Mouse (Mus musculus) limb, embryonic 14.5 days (tissue): ENCODE results near the gene Trpv5. TPM values are rescaled to one million over a fixed set of nuclear protein-coding genes. Genes with fewer than 3 reads are reported as not detected.

ENCODE experiments used
- ATAC-seq: fragments of 200-750 bp; cut with Nextera tagmentation; 2 replicates; pipeline ENCODE4 v1.8.0; 2017; ENCODE audit warnings: low read depth, moderate number of reproducible peaks, moderate TSS enrichment; ENCODE audit not compliant: low FRiP score
- DNase-seq: peaks from one replicate; pipeline ENCODE4 v3.0.0-alpha.2; 2015; ENCODE audit warnings: low spot score
- H3K27ac ChIP-seq: fragments of 300-500 bp; sonication (generic); replicated peaks from 2 replicates; pipeline ENCODE4 v1.5.1; 2014; ENCODE audit warnings: low read depth, mild to moderate bottlenecking, low read length, moderate library complexity, mixed read lengths
- H3K27me3 ChIP-seq: fragments of 300-500 bp; sonication (generic); 2 replicates; pipeline ENCODE4 v1.6.1; 2014; ENCODE audit warnings: low read length, mixed read lengths; ENCODE audit not compliant: control insufficient read depth, insufficient read depth
- H3K36me3 ChIP-seq: fragments of 300-500 bp; sonication (generic); 2 replicates; pipeline ENCODE4 v1.6.1; 2014; ENCODE audit warnings: mild to moderate bottlenecking, low read length, moderate library complexity, mixed read lengths; ENCODE audit not compliant: control insufficient read depth, insufficient read depth
- H3K4me1 ChIP-seq: fragments of 300-500 bp; sonication (generic); 2 replicates; pipeline ENCODE4 v1.6.1; 2014; ENCODE audit warnings: antibody characterized with exemption, low read length, mixed read lengths; ENCODE audit not compliant: control insufficient read depth, insufficient read depth
- H3K4me2 ChIP-seq: fragments of 300-500 bp; sonication (generic); replicated peaks from 2 replicates; pipeline ENCODE4 v1.6.1; 2014; ENCODE audit warnings: low read depth, mild to moderate bottlenecking, low read length, moderate library complexity; ENCODE audit not compliant: severe bottlenecking
- H3K4me3 ChIP-seq: fragments of 300-500 bp; sonication (generic); replicated peaks from 2 replicates; pipeline ENCODE4 v1.5.1; 2014; ENCODE audit warnings: low read length
- H3K9ac ChIP-seq: fragments of 300-500 bp; sonication (generic); 2 replicates; pipeline ENCODE4 v1.6.1; 2014; ENCODE audit warnings: mild to moderate bottlenecking, low read depth, low read length, moderate library complexity; ENCODE audit not compliant: severe bottlenecking
- H3K9me3 ChIP-seq: fragments of 300-500 bp; sonication (generic); 2 replicates; pipeline ENCODE4 v1.6.1; 2016; ENCODE audit warnings: low read length; ENCODE audit not compliant: control insufficient read depth
- POLR2A ChIP-seq: fragments of 200-500 bp; IDR thresholded peaks from 2 replicates; pipeline ENCODE4 v1.8.0; 2012; ENCODE audit warnings: inconsistent platforms, mild to moderate bottlenecking, moderate library complexity, borderline replicate concordance; ENCODE audit not compliant: insufficient read depth, insufficient read length; ENCODE audit errors: extremely low read depth
- WGBS: fragments of 180-500 bp; shearing (Covaris S2); extraction: QIAGEN DNeasy Blood & Tissue Kit; methylation state at CpG from one replicate; pipeline ENCODE4 v1.1.7; 2014; 5-methylcytosine and 5-hydroxymethylcytosine counted together
- polyA plus RNA-seq, 2 experiments: library from polyadenylated mRNA; depleted of rRNA in 1 of 2; stranded (reverse) in 1 of 2; unstranded in 1 of 2; fragments of >200 nt; fragmentation: Nextera tagmentation in 1 of 2; extraction: Ambion mirVana in 1 of 2; gene quantifications; 2 replicates each; pipeline versions ENCODE4 v1.2.1 to v1.2.3; 2012 to 2014

Trpv5 gene
- polyA plus RNA-seq, 2 experiments: not detected

- no peak for TF ChIP-seq POLR2A
- Histone ChIP-seq H3K9me3 (no peaks in the 10 kb centered on the region), H3K27me3 (no peaks in the 10 kb centered on the region), H3K4me3 (no peak overlapping the region), H3K27ac (no peak overlapping the region), H3K36me3 (no peaks in the 10 kb centered on the region), H3K4me1 (no peaks in the 10 kb centered on the region), H3K4me2 (no peak overlapping the region), H3K9ac (no peak overlapping the region)
- ATAC-seq: no peak
- no peak for DNase-seq
- WGBS: 68% methylated on average over 6 of the region's 6 CpGs
Measured at GRCm38 (mm10) chr6:41641173-41641866, 39.2 kb downstream of the Trpv5 start.

GRCm38 (mm10) chr6:41640449-41640848 is 40.1 kb downstream of the Trpv5 start:
- Histone ChIP-seq H3K4me3 (no peak overlapping the region), H3K9ac (no peak overlapping the region), H3K27ac (no peak overlapping the region), H3K27me3 (no peaks in the 10 kb centered on the region), H3K9me3 (no peaks in the 10 kb centered on the region), H3K36me3 (no peaks in the 10 kb centered on the region), H3K4me1 (no peaks in the 10 kb centered on the region), H3K4me2 (no peak overlapping the region)
- DNase-seq: no peak
- ATAC-seq: no peak
- 54% methylated on average over 3 of the region's 3 CpGs for WGBS
- no peak for TF ChIP-seq POLR2A

DNA sequence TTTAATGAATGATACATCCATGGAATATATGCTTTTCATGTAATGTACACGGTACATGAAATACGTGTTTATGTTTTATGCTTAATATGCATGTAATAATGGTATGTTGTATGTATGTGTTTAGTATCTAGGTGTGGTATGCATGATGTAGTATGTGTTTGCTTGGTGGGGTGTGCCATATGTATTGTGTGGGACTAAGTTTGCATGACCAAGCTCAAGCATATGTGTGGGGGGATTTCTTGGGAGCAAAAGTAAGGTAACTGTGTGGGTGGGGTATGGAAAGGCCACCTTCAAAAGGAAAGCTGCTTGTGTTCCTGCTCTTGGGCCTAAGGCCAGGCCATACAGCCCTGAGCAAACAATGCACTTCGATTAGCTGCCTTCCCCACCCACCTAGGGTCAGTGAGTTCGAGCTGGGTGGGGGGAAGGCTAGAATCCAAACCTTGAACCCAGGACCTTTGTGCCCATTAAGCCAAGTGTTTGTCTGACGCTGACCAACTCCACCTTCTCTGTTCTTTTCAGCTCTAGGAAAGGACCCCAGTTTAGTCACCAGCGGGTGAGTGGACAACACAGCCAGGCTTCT is 42.6 kb downstream of the Trpv5 start:
- Histone ChIP-seq H3K4me2 (no peak overlapping the region), H3K9me3 (no peaks in the 10 kb centered on the region), H3K4me1 (no peaks in the 10 kb centered on the region), H3K27ac (no peak overlapping the region), H3K36me3 (no peaks in the 10 kb centered on the region), H3K27me3 (no peaks in the 10 kb centered on the region), H3K4me3 (no peak overlapping the region), H3K9ac (no peak overlapping the region)
- no peak for TF ChIP-seq POLR2A
- DNase-seq (no peak), ATAC-seq (no peak)
- WGBS: 75% methylated on average over 6 of the region's 6 CpGs

DNA sequence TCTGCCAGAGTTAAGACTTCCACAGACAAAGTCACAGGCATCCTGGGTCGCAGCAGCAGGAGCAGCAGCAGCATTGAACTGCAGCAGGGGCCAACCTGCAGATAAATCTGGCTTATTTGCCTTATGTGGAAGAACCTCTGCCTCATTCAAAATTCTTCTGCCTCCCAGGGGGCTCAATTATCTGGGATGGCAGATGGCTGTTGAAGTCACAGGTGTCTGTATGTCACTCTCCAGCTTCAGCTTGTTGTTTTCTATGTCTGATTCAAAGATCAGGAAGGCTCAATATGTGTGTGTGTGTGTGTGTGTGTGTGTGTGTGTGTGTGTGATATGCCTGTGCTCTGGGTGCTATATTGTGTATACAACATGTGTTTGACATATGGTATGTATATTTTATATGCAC is 43.2 kb downstream of the Trpv5 start:
- H3K9ac ChIP-seq: no peak overlapping the region
- no peak for TF ChIP-seq POLR2A
- H3K4me1 ChIP-seq: no peaks in the 10 kb centered on the region
- 21% methylated on average over 1 of the region's 1 CpGs for WGBS
- H3K9me3 ChIP-seq: no peaks in the 10 kb centered on the region
- H3K27ac ChIP-seq: no peak overlapping the region
- no peak overlapping the region for H3K4me3 ChIP-seq
- H3K36me3 ChIP-seq: no peaks in the 10 kb centered on the region
- no peaks in the 10 kb centered on the region for H3K27me3 ChIP-seq
- H3K4me2 ChIP-seq: no peak overlapping the region
- ATAC-seq (no peak), DNase-seq (no peak)

- Histone ChIP-seq H3K4me3 (no peak within 1 kb of the TSS), H3K27me3 (no peaks in the 10 kb centered on the region), H3K27ac (no peak within 1 kb of the TSS), H3K9me3 (no peaks in the 10 kb centered on the region), H3K9ac (no peak within 1 kb of the TSS), H3K36me3 (no peaks in the 10 kb centered on the region), H3K4me1 (no peaks in the 10 kb centered on the region), H3K4me2 (no peak within 1 kb of the TSS)
- no peak for TF ChIP-seq POLR2A
- no peak for ATAC-seq
- DNase-seq: no peak
- 20% methylated on average over 5 of the region's 5 CpGs for WGBS
Measured at GRCm38 (mm10) chr6:41636178-41636577, 44.4 kb downstream of the Trpv5 start, which contains the start of gene Trpv6. Trpv6 (minus strand) TSS chr6:41636405.
